Mouse (Mus musculus) T-cell, adult 2 months (primary cell): Measurements from ENCODE around the gene Clip3.

Source experiments
- DNase-seq: peaks from one replicate; pipeline ENCODE4 v3.0.0; 2022; ENCODE audit warnings: low spot score

The Clip3 gene

DNA sequence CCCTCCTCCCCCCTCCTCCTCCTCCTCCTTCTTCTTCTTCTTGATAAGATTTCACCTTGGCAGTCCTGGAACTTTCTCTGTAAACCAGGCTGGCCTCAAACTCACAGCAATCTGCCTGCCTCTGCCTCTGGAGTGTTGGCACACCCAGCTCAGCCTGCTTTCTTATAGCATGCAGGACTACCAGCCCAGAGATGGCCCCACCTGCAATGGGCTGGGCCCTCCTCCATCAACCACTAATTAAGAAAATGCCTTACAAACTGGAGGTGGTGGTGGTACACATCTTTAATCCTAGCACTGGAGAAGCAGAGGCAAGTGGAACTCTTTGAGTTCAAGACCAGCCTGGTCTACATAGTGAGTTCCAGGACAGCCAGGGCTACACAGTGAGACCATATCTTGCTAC lies 34.9 kb downstream of the Clip3 start:
- DNase-seq, result no peak

GRCm38 (mm10) chr7:30327140-30327539 lies 35.6 kb downstream of the Clip3 start:
- no peak for DNase-seq

DNA sequence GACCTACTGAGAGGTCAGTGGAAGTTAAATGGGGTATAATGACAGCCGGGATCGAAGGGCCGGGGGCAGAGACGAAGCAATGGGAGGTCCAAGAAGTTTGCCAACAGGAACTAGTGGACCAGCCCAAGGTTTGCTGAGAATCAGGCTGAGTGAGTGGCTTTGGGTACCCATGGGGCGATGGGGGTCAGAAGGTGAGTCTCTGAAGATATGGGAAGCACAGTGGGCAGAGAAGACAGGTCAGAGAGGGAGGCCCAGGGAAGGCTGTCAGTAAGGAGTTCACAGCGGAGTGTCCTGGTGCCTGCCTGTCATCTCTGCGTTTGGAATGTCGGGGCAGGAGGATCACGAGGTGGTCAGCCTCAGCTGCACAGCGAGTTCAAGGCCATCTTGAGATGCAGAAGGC lies 36.9 kb downstream of the Clip3 start:
- DNase-seq, result no peak

DNA sequence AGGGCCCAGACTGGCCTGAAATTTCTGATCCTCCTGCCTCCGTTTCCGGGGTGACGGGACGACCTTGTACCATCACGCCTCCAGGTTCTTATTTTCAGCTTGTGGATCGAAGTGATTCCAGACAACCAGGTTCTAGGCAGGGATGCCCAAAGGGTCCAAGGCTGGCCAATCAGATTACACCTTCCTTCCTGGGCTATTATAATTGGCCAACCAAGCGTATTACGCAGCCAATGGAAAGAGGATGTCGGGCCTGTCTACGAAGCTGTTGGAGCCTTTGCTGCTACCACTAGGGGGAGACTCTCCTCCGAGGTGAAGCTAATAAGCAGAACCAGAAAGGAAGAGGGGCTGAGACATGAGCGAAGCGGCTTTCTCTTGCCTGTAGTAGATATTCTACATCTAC lies 40.4 kb downstream of the Clip3 start:
- DNase-seq, result peak; percentile 87

GRCm38 (mm10) chr7:30332622-30333259 lies 41.2 kb downstream of the Clip3 start:
- peak; percentile 22 for DNase-seq

DNA sequence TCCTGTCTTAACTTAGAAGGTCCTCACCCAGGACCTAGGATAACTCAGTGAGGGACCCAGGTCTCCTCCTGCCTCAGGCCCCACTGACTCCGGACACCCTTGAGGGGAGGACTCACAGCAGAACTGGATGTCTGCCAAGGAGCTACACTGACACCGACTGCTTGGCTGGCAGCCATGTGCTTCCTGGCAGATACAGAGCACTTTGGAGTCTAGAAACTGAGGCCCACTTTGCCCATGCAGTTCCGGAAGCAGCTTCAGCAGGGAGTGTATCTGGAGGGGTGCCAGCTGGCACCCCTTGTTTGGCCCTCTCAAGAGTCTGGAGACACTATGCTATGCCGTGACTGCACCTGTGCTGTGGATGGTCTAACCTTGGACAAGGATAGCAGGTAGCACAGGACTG lies 41.9 kb downstream of the Clip3 start:
- DNase-seq, result peak; percentile 15

- no peak for DNase-seq
Measured at GRCm38 (mm10) chr7:30334563-30334962, 43.0 kb downstream of the Clip3 start.

GRCm38 (mm10) chr7:30335688-30336087 lies 44.2 kb downstream of the Clip3 start:
- DNase-seq, result no peak

GRCm38 (mm10) chr7:30336384-30336783 lies 44.9 kb downstream of the Clip3 start:
- DNase-seq, result peak; percentile 65

DNA sequence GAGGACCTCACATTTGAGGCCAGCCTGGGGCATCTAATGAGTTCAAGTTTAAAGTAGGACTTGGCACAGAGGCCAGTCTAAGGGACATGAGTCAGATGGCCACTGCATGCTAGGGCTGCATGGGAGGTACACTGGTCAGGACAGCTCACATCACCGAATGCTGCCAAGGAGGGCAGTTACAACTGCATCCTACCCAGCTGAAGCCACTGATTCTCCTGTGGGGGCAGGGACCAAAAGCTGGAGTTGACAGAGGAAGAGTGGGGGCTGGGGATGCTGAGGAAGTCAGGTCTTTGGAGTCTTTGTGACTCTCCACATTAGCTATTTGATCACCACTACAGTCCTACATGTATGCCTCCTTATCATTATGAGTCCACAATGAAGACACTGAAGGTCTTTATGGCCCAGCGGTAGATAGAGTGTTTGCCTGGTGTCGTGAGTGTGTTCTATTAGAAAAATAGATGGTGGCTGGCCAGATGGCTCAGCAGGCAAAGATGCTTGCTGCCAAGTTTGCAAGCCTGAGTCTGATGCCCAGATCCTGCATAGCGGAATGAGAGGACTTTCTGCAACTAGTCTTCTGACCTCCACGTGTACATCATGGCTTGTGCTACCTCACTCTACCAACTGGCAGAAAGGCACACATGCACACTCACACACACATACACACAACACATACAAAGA lies 48.0 kb downstream of the Clip3 start:
- no peak for DNase-seq

- peak; percentile 52 for DNase-seq
Measured at GRCm38 (mm10) chr7:30346635-30347379, 55.3 kb downstream of the Clip3 start.

GRCm38 (mm10) chr7:30347828-30348227 lies 56.3 kb downstream of the Clip3 start:
- peak; percentile 65 for DNase-seq

DNA sequence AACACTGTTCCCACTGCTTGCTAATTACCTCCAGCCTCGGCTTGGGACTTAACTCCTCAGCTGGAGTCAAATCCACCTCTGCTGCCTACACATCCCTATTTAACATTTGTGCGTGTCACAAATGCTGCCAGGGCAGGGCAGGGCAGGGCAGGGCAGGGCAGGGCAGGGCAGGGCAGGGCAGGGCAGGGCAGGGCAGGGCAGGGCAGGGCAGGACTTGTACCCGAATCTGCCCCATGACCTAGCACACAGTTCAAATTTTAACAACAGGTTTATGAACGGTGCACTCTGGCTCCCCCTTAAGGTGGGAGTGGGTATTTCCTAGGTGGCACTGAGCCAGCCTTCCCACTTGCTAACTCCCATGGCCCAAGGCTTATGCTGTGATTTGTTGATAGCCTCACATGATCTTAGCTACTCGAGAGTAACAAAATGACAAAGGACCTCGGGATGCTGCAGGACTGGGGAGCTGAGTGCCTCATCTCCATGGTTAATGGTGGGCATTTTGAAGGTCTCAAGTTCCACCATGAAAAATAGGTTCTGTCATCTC lies 61.8 kb downstream of the Clip3 start:
- DNase-seq, result peak; percentile 60

- DNase-seq, result no peak
Measured at GRCm38 (mm10) chr7:30354059-30354458, 62.5 kb downstream of the Clip3 start.
